13 mouse cellular contexts compared by ENCODE assay signal in genomic region chr11:85644748-85645060, GRCm38 (mm10).
A peak's percentile ranks its signal among the peaks of the same experiment; 100 is the strongest.
DNase-seq lines count a peak whose midpoint lies in the region; ATAC-seq and TF ChIP-seq lines count a peak whose summit lies in the region.
"Had no signal": no experiment of that assay in that cellular context is flagged by ENCODE, and none has a peak within 500 bp of the region (broad histone marks: within the 10 kb centered on the region; RNA-seq: fewer than 3 reads in every experiment).

No protein-coding gene starts in this region.

- no peak for ATAC-seq in heart, embryonic 15.5 days (replicated peaks; ENCODE audit: insufficient number of reproducible peaks, insufficient read depth, low FRiP score, low read depth)
- no peak for ATAC-seq in G1E (ENCODE audit: extremely low read depth, insufficient number of reproducible peaks, low FRiP score, poor library complexity, severe bottlenecking)
- ATAC-seq in erythroblast, adult 5-6 weeks (replicated peaks; ENCODE audit: low FRiP score, poor library complexity, severe bottlenecking) = peak; percentile 81
- peak; percentile 77 for ATAC-seq in liver, postnatal 0 days
- ATAC-seq: activated CD4-positive, CD25-positive, alpha-beta regulatory T cell, adult 4 months had no signal

- H3K4me3 ChIP-seq in heart, embryonic 15.5 days = no peak overlapping the region
- peak overlapping the region; percentile 52; the same call in 1 of the 2 replicates for H3K4me3 ChIP-seq in G1E (ENCODE audit: low read depth, low read length)
- no peak overlapping the region for H3K4me3 ChIP-seq in liver, postnatal 0 days (ENCODE audit: low read depth, low read length)
- H3K4me3 ChIP-seq: hindbrain, embryonic 15.5 days had no signal

- H3K27me3 ChIP-seq in heart, embryonic 15.5 days = no peaks in the 10 kb centered on the region
- H3K27me3 ChIP-seq in G1E (ENCODE audit: insufficient read depth, low read length) = peaks cover 3% of the 10 kb centered on the region
- no peaks in the 10 kb centered on the region for H3K27me3 ChIP-seq in liver, postnatal 0 days (ENCODE audit: insufficient read depth, low read length)
- H3K27me3 ChIP-seq: hindbrain, embryonic 15.5 days had no signal

- no peaks in the 10 kb centered on the region for H3K9me3 ChIP-seq in heart, embryonic 15.5 days (replicated peaks)
- H3K9me3 ChIP-seq in G1E (replicated peaks) = no peaks in the 10 kb centered on the region
- H3K9me3 ChIP-seq in liver, postnatal 0 days (ENCODE audit: low read length) = no peaks in the 10 kb centered on the region
- H3K9me3 ChIP-seq: hindbrain, embryonic 15.5 days had no signal

- H3K4me1 ChIP-seq in heart, embryonic 15.5 days (replicated peaks) = peaks cover 18% of the 10 kb centered on the region
- peaks cover 16% of the 10 kb centered on the region for H3K4me1 ChIP-seq in G1E (ENCODE audit: insufficient read depth, low read depth, low read length)
- H3K4me1 ChIP-seq in liver, postnatal 0 days (ENCODE audit: insufficient read depth) = peaks cover 21% of the 10 kb centered on the region

- H3K9ac ChIP-seq in heart, embryonic 15.5 days = no peak overlapping the region
- H3K9ac ChIP-seq in liver, postnatal 0 days (replicated peaks) = no peak overlapping the region
- H3K9ac ChIP-seq: hindbrain, embryonic 15.5 days had no signal

- no peaks in the 10 kb centered on the region for H3K36me3 ChIP-seq in heart, embryonic 15.5 days
- no peaks in the 10 kb centered on the region for H3K36me3 ChIP-seq in G1E (replicated peaks)
- H3K36me3 ChIP-seq in liver, postnatal 0 days (replicated peaks; ENCODE audit: insufficient read depth, low read length) = no peaks in the 10 kb centered on the region
- H3K36me3 ChIP-seq: hindbrain, embryonic 15.5 days had no signal

- no peak for TF ChIP-seq CTCF in G1E (IDR thresholded peaks at IDR 0.05; ENCODE audit: low read depth, low read length)
- no peak for TF ChIP-seq CTCF in liver, postnatal 0 days (IDR thresholded peaks at IDR 0.05; ENCODE audit: low read depth)

- H3K4me2 ChIP-seq in heart, embryonic 15.5 days = 0 out of 2 replicates have a peak overlapping the region, but pooled peaks have one; percentile 39
- H3K4me2 ChIP-seq in liver, postnatal 0 days (ENCODE audit: low read depth, low read length) = peak overlapping the region; percentile 27; the same call in 1 of the 2 replicates
- H3K4me2 ChIP-seq: hindbrain, embryonic 15.5 days had no signal

- WGBS in heart, embryonic 15.5 days = 64% methylated on average over 6 of the region's 6 CpGs
- 47% methylated on average over 6 of the region's 6 CpGs for WGBS in liver, postnatal 0 days (ENCODE audit: insufficient replicate concordance)

- intact Hi-C loops in left cerebral cortex, postnatal 4 days (cut with DNase I) = no loop called here

- no peak for TF ChIP-seq EP300 in liver, postnatal 0 days (IDR thresholded peaks at IDR 0.05; ENCODE audit: low read depth)

- no peak for DNase-seq in heart, postnatal 4 days
- DNase-seq in G1E (ENCODE audit: low spot score) = peak; percentile 26
- no peak for DNase-seq in liver, postnatal 0 days
- DNase-seq in testis, postnatal 10 days (ENCODE audit: low spot score) = no peak
- DNase-seq in left cerebral cortex, postnatal 4 days = no peak
- DNase-seq in cerebellum, postnatal 4 days (ENCODE audit: low spot score in 2 of 2) = no peak
- DNase-seq: gastrocnemius, postnatal 10 days; layer of hippocampus, postnatal 36 days; right cerebral cortex, postnatal 25 days had no signal

- H3K27ac ChIP-seq in heart, embryonic 15.5 days = 0 out of 2 replicates have a peak overlapping the region, but pooled peaks have one; percentile 73
- no peak overlapping the region for H3K27ac ChIP-seq in liver, postnatal 0 days (ENCODE audit: low read depth)
- H3K27ac ChIP-seq: hindbrain, embryonic 15.5 days had no signal

Comparison
In these comparisons a context has a peak if more than half of its experiments do, and no peak if none do; other contexts are left out.
1. ATAC-seq: peak in erythroblast, adult 5-6 weeks (single experiment) and liver, postnatal 0 days (single experiment); none in heart, embryonic 15.5 days (single experiment) and G1E (single experiment).